Comparison of ENCODE assay signal across 1 mouse cellular context in genomic region chr11:115197558-115197957, GRCm38 (mm10).
TF ChIP-seq lines count a peak whose summit lies in the region.

No protein-coding gene starts in this region.

TF ChIP-seq in MEL, 35 proteins besides CTCF, POLR2A, EP300 and RAD21 (continued from another document):
- no peak for TF ChIP-seq ZNF384 (IDR thresholded peaks at IDR 0.05; ENCODE audit: low read depth, low read length)
- TF ChIP-seq NELFE (IDR thresholded peaks at IDR 0.05; ENCODE audit: low read depth, low read length), result no peak
- TF ChIP-seq MYC (IDR thresholded peaks at IDR 0.05; ENCODE audit: low read depth, low read length), result no peak
- TF ChIP-seq MAFK (IDR thresholded peaks at IDR 0.05; ENCODE audit: borderline replicate concordance, low read depth, low read length), result no peak
- TF ChIP-seq RCOR1 (IDR thresholded peaks at IDR 0.05; ENCODE audit: low read depth, low read length), result no peak
- TF ChIP-seq SIN3A (IDR thresholded peaks at IDR 0.05; ENCODE audit: low read length), result peak; percentile 16; the same call in 1 of the 2 replicates
- TF ChIP-seq TCF12 (IDR thresholded peaks at IDR 0.05; ENCODE audit: low read depth, low read length), result no peak
- TF ChIP-seq HCFC1 (IDR thresholded peaks at IDR 0.05; ENCODE audit: low read depth, low read length), result no peak
- no peak for TF ChIP-seq JUND (IDR thresholded peaks at IDR 0.05; ENCODE audit: low read depth, low read length)
- no peak for TF ChIP-seq SMC3 (IDR thresholded peaks at IDR 0.05; ENCODE audit: low read depth, low read length)
- no peak for TF ChIP-seq CHD2 (IDR thresholded peaks at IDR 0.05; ENCODE audit: low read length)
- TF ChIP-seq GATA1 (IDR thresholded peaks at IDR 0.05; ENCODE audit: low read depth, low read length), result peak; percentile 42; the same call in 1 of the 2 replicates
TF ChIP-seq in MEL: peak in this region for 6.
